Mouse (Mus musculus) midbrain, embryonic 14.5 days (tissue): ENCODE results near the gene Tas1r3. TPM values are rescaled to one million over a fixed set of nuclear protein-coding genes. Genes with fewer than 3 reads are reported as not detected.

Source experiments
- ATAC-seq: fragments of 200-750 bp; cut with Nextera tagmentation; 2 replicates; pipeline ENCODE4 v1.8.0; 2017; ENCODE audit warnings: moderate number of reproducible peaks, moderate library complexity; ENCODE audit not compliant: low FRiP score, low TSS enrichment
- DNase-seq: peaks from one replicate; pipeline ENCODE4 v3.0.0-alpha.2; 2015
- H3K27ac ChIP-seq: fragments of 300-500 bp; sonication (generic); replicated peaks from 2 replicates; pipeline ENCODE4 v1.5.1; 2014; ENCODE audit warnings: mild to moderate bottlenecking, low read depth, low read length, moderate library complexity
- H3K27me3 ChIP-seq: fragments of 300-500 bp; sonication (generic); 2 replicates; pipeline ENCODE4 v1.6.1; 2014; ENCODE audit warnings: low read length, control low read depth, mixed read lengths; ENCODE audit not compliant: control insufficient read depth, insufficient read depth
- H3K36me3 ChIP-seq: fragments of 300-500 bp; sonication (generic); 2 replicates; pipeline ENCODE4 v1.6.1; 2014; ENCODE audit warnings: low read length, control low read depth; ENCODE audit not compliant: control insufficient read depth, insufficient read depth
- H3K4me1 ChIP-seq: fragments of 300-500 bp; sonication (generic); 2 replicates; pipeline ENCODE4 v1.6.1; 2014; ENCODE audit warnings: mild to moderate bottlenecking, antibody characterized with exemption, low read length, control low read depth; ENCODE audit not compliant: control insufficient read depth, insufficient read depth
- H3K4me2 ChIP-seq: fragments of 300-500 bp; sonication (generic); 2 replicates; pipeline ENCODE4 v1.6.1; 2014; ENCODE audit warnings: mild to moderate bottlenecking, low read length, moderate library complexity
- H3K4me3 ChIP-seq: fragments of 300-500 bp; sonication (generic); replicated peaks from 2 replicates; pipeline ENCODE4 v1.5.1; 2014; ENCODE audit warnings: low read depth, low read length
- H3K9ac ChIP-seq: fragments of 300-500 bp; sonication (generic); replicated peaks from 2 replicates; pipeline ENCODE4 v1.6.1; 2014; ENCODE audit warnings: mild to moderate bottlenecking, low read length, moderate library complexity
- H3K9me3 ChIP-seq: fragments of 300-500 bp; sonication (generic); 2 replicates; pipeline ENCODE4 v1.6.1; 2016; ENCODE audit warnings: low read length, control low read depth, mixed read lengths; ENCODE audit not compliant: control insufficient read depth
- WGBS: fragments of 180-500 bp; shearing (Covaris S2); extraction: QIAGEN DNeasy Blood & Tissue Kit; methylation state at CpG from one replicate; pipeline ENCODE4 v1.1.7; 2014; 5-methylcytosine and 5-hydroxymethylcytosine counted together
- polyA plus RNA-seq: library from polyadenylated mRNA; unstranded; fragments of >200 nt; fragmentation: Nextera tagmentation; extraction: Ambion mirVana; gene quantifications from 2 replicates; pipeline ENCODE4 v1.2.1, GENCODE M21; 2014

The Tas1r3 gene
- polyA plus RNA-seq, 1 experiment from 2014 or later = 0.57 TPM

DNA sequence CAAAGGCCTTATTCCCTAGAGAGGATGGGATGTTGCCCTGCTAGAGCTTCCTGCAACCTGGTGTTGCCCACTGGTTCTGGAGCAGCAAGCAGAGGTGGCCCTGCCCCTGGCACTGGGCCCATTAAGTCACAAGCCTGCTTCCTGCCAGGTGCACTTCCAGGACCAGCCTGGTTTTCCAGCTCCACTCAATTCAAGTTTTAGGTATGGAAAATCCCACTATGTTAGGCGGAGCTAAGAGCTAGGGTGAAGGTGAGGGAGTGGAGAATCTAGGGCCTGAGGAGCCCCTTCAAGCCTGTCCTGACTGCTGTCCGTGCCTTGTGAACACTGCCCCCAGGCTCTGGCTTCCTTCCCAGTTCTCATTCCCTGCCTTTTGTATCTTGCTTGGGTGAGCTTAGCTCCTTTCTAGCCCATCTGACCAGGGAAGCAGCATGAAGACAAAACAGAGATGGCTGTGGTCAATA lies 11.2 kb downstream of the Tas1r3 start:
- Histone ChIP-seq H3K4me3 (no peak overlapping the region), H3K9ac (no peak overlapping the region), H3K4me2 (no peak overlapping the region), H3K4me1 (peaks cover 18% of the 10 kb centered on the region), H3K9me3 (no peaks in the 10 kb centered on the region), H3K36me3 (peaks cover 38% of the 10 kb centered on the region), H3K27me3 (no peaks in the 10 kb centered on the region), H3K27ac (no peak overlapping the region)
- 85% methylated on average over 2 of the region's 2 CpGs for WGBS
- DNase-seq (no peak), ATAC-seq (no peak)

DNA sequence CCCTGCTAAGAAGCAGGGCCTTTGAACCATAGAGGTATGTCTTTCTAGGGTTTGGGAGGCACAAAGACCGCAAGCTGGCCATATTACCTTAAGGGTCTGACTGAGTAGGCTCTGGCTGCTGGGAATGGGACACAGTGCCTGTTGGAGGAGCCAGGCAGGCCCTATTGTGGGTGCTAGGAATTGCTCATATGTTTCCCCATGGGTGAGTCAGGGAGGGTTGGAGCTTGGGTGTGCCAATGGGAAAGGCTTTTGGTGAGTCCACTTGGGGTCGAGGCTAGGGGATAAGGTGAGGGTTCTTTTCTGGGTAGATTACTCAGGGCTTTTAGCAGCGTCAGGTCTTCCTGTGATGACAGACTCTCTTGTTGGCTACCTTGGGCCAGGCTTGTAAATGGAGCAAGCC lies 11.8 kb downstream of the Tas1r3 start:
- Histone ChIP-seq H3K27ac (no peak overlapping the region), H3K9me3 (no peaks in the 10 kb centered on the region), H3K9ac (no peak overlapping the region), H3K4me1 (peaks cover 24% of the 10 kb centered on the region), H3K4me3 (no peak overlapping the region), H3K36me3 (peaks cover 32% of the 10 kb centered on the region), H3K4me2 (no peak overlapping the region), H3K27me3 (no peaks in the 10 kb centered on the region)
- ATAC-seq (no peak), DNase-seq (no peak)
- 92% methylated on average over 3 of the region's 3 CpGs for WGBS

DNA sequence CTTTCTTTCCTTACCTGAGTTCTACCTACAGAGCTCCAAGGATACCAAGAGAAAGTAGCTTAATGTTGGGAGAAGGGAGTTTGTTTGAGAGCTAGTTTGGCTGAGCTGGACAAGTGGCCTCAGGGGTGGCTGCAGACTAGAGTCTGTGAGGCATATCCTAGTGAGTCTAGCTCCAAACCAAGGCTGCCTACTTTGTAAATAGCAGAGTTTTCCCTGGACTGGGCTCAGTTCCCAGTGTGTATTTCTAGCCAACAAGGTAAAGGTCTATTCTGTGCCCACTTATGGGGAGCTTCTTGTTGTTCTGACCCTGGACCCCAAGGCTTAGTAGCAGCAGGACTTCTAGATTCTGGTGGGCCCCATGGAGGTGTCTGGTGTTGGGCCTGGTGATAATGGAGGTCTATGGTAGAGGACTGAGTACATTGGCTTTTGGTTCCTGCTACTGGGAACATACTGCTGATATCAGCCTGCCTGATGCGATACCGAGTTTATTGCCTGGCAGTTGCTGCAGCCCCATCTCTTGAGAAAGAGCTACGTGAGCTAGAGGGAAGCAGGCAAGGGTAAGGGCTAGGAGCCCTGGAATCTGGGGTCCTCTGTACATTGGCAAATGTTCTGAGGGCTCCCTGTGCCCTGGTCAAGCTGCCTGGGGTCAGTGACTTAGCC lies 13.2 kb downstream of the Tas1r3 start:
- no peak overlapping the region for H3K4me2 ChIP-seq
- 91% methylated on average over 3 of the region's 3 CpGs for WGBS
- ATAC-seq = no peak

DNA sequence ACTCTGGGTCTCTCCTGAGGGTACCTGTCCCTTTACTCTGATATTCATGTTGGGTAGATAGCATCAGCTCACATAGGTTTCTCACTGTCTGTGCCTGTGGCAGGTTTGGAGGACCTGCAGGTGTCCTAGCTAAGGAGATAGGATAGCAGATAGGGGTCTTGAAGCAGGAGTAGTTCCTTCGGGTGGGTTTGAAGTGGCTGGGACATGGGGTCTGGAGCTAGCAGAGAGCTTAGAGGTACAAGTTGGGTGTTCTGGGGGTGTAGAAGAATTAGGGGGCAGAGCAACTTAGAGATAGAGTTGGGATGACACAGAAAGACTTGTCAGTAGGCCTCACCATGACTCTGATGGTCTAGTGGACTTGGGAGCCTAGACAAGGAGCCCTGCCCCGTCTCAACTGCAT lies 13.8 kb downstream of the Tas1r3 start:
- Histone ChIP-seq H3K4me3 (no peak overlapping the region), H3K9ac (no peak overlapping the region)

More for the DNA sequence above, 13.2 kb downstream of the Tas1r3 start:
- Histone ChIP-seq H3K36me3 (peaks cover 18% of the 10 kb centered on the region), H3K9me3 (no peaks in the 10 kb centered on the region), H3K27me3 (no peaks in the 10 kb centered on the region), H3K27ac (no peak overlapping the region), H3K4me1 (peaks cover 25% of the 10 kb centered on the region), H3K4me3 (no peak overlapping the region), H3K9ac (no peak overlapping the region)
- DNase-seq = no peak

DNA sequence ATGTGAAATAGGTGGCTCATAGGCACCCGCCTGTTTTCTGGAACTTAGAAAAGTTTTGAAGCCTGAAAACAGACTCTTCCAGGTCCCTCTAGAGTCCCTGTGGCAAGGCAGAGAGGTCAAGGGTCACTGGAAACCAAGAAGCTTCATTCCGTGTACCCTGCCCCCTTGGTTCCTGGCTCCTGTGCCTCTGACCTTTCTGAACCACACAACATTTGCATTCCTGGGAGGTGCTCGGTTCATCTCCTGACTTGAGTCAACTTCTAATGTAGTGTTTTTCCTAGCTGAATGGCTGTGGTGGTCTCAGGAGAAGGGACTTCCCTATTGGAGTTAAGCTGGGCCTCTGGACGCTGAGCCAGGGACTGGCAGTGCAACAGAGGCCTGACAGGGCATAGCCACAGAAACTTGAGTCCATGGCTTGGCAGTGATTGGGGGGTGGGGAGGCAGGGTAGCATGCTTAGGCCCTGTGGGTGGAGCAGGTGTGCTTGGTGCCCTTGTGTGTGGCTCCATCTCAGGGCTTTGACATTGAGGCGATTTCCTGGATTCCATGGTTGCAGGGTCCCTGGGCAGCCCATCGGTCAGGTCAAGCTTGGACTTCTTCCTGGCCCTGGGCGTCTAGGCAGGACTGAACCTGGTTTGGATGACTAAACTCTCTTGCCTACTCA lies 14.6 kb downstream of the Tas1r3 start:
- DNase-seq (no peak), ATAC-seq (no peak)
- H3K9ac ChIP-seq = peak overlapping the region; percentile 91
- no peak overlapping the region for H3K27ac ChIP-seq
- peaks cover 25% of the 10 kb centered on the region for H3K4me1 ChIP-seq
- H3K27me3 ChIP-seq = no peaks in the 10 kb centered on the region
- H3K9me3 ChIP-seq = no peaks in the 10 kb centered on the region
- WGBS = 54% methylated on average over 7 of the region's 7 CpGs
- peak overlapping the region; percentile 95 for H3K4me2 ChIP-seq
- peak overlapping the region; percentile 85 for H3K4me3 ChIP-seq
- peaks cover 5% of the 10 kb centered on the region; the same call in 1 of the 2 replicates for H3K36me3 ChIP-seq

More for the DNA sequence above, 13.8 kb downstream of the Tas1r3 start:
- peak overlapping the region; percentile 95 for H3K4me2 ChIP-seq
- peaks cover 12% of the 10 kb centered on the region; the same call in 1 of the 2 replicates for H3K36me3 ChIP-seq
- no peaks in the 10 kb centered on the region for H3K27me3 ChIP-seq
- no peak overlapping the region for H3K27ac ChIP-seq
- DNase-seq = no peak
- ATAC-seq = no peak
- no peaks in the 10 kb centered on the region for H3K9me3 ChIP-seq
- WGBS = 89% methylated on average over 2 of the region's 2 CpGs
- H3K4me1 ChIP-seq = peaks cover 25% of the 10 kb centered on the region

DNA sequence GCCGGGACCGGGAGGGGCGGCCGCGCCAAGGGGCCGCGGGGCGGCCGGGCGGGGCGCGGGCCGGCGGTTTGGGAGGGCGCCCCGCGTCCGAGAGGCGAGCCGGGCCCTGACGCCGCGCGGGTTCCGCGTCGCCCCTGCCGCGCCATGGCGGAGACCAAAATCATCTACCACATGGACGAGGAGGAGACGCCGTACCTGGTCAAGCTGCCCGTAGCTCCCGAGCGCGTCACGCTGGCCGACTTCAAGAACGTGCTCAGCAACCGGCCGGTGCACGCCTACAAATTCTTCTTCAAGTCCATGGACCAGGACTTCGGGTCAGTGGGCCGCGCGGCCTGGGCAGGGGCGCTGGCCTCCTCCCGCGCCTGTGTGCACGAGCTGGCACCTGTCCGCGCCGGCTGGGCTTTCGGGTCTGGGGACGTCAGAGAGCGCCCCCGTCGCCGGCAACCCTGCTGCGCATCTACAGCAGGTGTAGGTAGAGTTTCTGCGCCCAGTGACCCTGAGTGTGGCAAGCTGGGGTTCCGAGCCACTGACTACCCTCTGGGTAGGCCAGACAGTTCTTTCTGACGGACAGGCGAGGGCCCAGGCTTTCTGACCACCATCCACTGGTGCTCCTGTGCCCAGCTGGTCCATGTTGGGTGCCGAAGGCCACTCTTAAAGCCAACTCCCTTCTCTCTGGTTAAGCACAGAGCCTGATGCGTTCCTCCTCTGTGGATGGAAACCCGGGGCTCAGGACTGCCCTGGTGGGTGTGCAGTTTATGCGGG lies 15.4 kb downstream of the Tas1r3 start:
- ATAC-seq (peak; percentile 51), DNase-seq (peak; percentile 65)
- H3K36me3 ChIP-seq = no peaks in the 10 kb centered on the region
- H3K4me2 ChIP-seq = peak overlapping the region; percentile 95
- H3K9ac ChIP-seq = peak overlapping the region; percentile 91
- peak overlapping the region; percentile 85 for H3K4me3 ChIP-seq
- H3K27ac ChIP-seq = peak overlapping the region; percentile 86
- H3K9me3 ChIP-seq = no peaks in the 10 kb centered on the region
- peaks cover 25% of the 10 kb centered on the region for H3K4me1 ChIP-seq
- 1% methylated on average over 66 of the region's 69 CpGs for WGBS
- no peaks in the 10 kb centered on the region for H3K27me3 ChIP-seq

DNA sequence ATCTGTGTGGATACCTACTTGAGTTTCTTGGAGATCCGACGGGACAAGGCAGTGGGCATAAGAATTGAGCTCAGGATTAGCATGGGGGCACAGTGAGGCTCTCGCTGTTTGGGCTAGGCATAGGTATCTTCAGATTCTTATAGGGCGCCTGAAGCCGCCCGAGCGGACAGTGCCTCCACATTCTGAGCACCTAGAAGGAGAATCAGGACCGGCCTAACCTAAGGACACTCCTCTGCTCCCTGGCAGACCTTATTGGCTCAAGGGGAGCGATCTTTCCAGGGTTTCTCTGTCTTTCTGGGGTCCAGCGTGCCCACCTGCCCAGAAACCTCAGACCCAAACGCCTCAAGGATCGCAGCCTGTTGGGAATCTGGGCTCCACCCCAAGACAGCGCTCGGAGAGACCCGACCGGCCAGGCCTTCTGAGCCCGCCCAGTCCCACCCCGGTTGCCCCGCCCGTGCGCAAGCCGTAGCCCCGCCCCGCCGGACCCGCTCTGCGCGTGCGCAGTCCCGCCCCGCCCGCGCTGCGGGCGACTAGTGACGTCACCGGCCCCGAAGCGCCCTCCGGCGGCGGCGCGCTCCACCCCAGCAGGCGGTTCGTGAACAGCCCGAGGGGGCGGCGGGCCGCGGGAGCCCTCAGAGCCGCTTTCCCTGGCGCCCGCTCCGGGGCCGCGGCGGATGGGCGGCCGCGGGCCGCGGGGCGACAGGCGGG lies 16.1 kb downstream of the Tas1r3 start, which contains the start of gene Dvl1:
Gene Dvl1 (plus strand): TSS at position 532 of the 708 bp plus-strand sequence.
- Histone ChIP-seq H3K27ac (peak within 1 kb of the TSS; percentile 86), H3K27me3 (no peaks in the 10 kb centered on the region; the same call in 1 of the 2 replicates), H3K4me1 (peaks cover 25% of the 10 kb centered on the region), H3K4me2 (peak within 1 kb of the TSS; percentile 95), H3K9me3 (no peaks in the 10 kb centered on the region), H3K9ac (peak within 1 kb of the TSS; percentile 91), H3K4me3 (peak within 1 kb of the TSS; percentile 85), H3K36me3 (no peaks in the 10 kb centered on the region)
- peak; percentile 96 for DNase-seq
- WGBS = 2% methylated on average over 65 of the region's 65 CpGs
- peak; percentile 88 for ATAC-seq

DNA sequence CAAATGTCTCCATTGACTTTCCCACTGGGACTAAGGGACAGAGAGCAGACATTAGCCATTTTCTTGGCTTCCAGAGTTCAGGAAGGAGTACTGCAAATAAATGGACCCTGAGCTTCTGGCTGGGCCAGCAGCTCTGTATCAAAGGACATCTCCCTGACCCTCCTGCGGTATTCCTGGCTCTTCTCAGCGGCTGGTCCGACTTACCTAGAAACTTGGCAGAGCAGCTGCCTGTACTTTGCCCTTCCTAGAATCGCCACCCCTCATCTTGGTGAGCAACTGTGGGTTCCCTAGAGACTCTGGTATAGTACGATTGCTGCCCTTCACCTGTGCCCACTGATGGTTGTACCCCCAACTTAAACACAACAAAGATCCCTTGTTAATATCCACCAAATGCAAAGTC lies 19.9 kb downstream of the Tas1r3 start:
- H3K27me3 ChIP-seq = no peaks in the 10 kb centered on the region; the same call in none of the 2 replicates
- no peak overlapping the region for H3K27ac ChIP-seq
- H3K36me3 ChIP-seq = no peaks in the 10 kb centered on the region
- DNase-seq = no peak
- no peak for ATAC-seq
- no peak overlapping the region for H3K9ac ChIP-seq
- no peaks in the 10 kb centered on the region for H3K9me3 ChIP-seq
- peaks cover 21% of the 10 kb centered on the region for H3K4me1 ChIP-seq
- H3K4me3 ChIP-seq = no peak overlapping the region
- WGBS = 95% methylated on average over 5 of the region's 5 CpGs
- no peak overlapping the region for H3K4me2 ChIP-seq
